Mouse (Mus musculus): Measurements from ENCODE around the gene Ngly1. TPM values are rescaled to one million over a fixed set of nuclear protein-coding genes. Genes with fewer than 3 reads are reported as not detected.

The Ngly1 gene
- polyA plus RNA-seq, 1 experiment from 2014 or later: 30.4 TPM

- Histone ChIP-seq H3K27me3 (ENCODE audit: insufficient read depth, low read length) (no peaks in the 10 kb centered on the region), H3K36me3 (ENCODE audit: insufficient read depth) (peaks cover 17% of the 10 kb centered on the region), H3K4me1 (ENCODE audit: insufficient read depth) (no peaks in the 10 kb centered on the region), H3K9me3 (ENCODE audit: low read depth, low read length) (no peaks in the 10 kb centered on the region), H3K27ac (ENCODE audit: low read depth) (no peak overlapping the region), H3K4me3 (ENCODE audit: low read depth, low read length) (no peak overlapping the region), H3K9ac (no peak overlapping the region), H3K4me2 (no peak overlapping the region)
- DNase-seq (no peak), ATAC-seq (ENCODE audit: insufficient read depth) (no peak)
- WGBS: 73% methylated on average over 6 of the region's 6 CpGs
- TF ChIP-seq CTCF (IDR thresholded peaks at IDR 0.05; ENCODE audit: low read depth): no peak
Measured at GRCm38 (mm10) chr14:16260541-16260940, 11.5 kb downstream of the Ngly1 start.

GRCm38 (mm10) chr14:16261869-16262268, 12.8 kb downstream of the Ngly1 start:
- no peak for ATAC-seq (ENCODE audit: insufficient read depth)
- 62% methylated on average over 3 of the region's 3 CpGs for WGBS
- Histone ChIP-seq H3K4me2 (no peak overlapping the region), H3K4me1 (ENCODE audit: insufficient read depth) (no peaks in the 10 kb centered on the region), H3K9me3 (ENCODE audit: low read depth, low read length) (no peaks in the 10 kb centered on the region), H3K36me3 (ENCODE audit: insufficient read depth) (peaks cover 10% of the 10 kb centered on the region; the same call in 1 of the 2 replicates), H3K27ac (ENCODE audit: low read depth) (no peak overlapping the region), H3K27me3 (ENCODE audit: insufficient read depth, low read length) (no peaks in the 10 kb centered on the region), H3K9ac (no peak overlapping the region), H3K4me3 (ENCODE audit: low read depth, low read length) (no peak overlapping the region)
- TF ChIP-seq CTCF (IDR thresholded peaks at IDR 0.05; ENCODE audit: low read depth): no peak
- no peak for DNase-seq

GRCm38 (mm10) chr14:16267028-16267427, 17.9 kb downstream of the Ngly1 start:
- Histone ChIP-seq H3K4me1 (ENCODE audit: insufficient read depth) (no peaks in the 10 kb centered on the region), H3K9ac (no peak overlapping the region), H3K27me3 (ENCODE audit: insufficient read depth, low read length) (no peaks in the 10 kb centered on the region), H3K4me2 (no peak overlapping the region), H3K36me3 (ENCODE audit: insufficient read depth) (peaks cover 9% of the 10 kb centered on the region; the same call in 1 of the 2 replicates), H3K9me3 (ENCODE audit: low read depth, low read length) (no peaks in the 10 kb centered on the region), H3K4me3 (ENCODE audit: low read depth, low read length) (no peak overlapping the region), H3K27ac (ENCODE audit: low read depth) (no peak overlapping the region)
- no peak for DNase-seq
- no peak for TF ChIP-seq CTCF (IDR thresholded peaks at IDR 0.05; ENCODE audit: low read depth)
- WGBS: 66% methylated on average over 5 of the region's 5 CpGs
- ATAC-seq (ENCODE audit: insufficient read depth): no peak

GRCm38 (mm10) chr14:16269776-16270175, 20.7 kb downstream of the Ngly1 start:
- Histone ChIP-seq H3K4me3 (ENCODE audit: low read depth, low read length) (no peak overlapping the region), H3K4me2 (no peak overlapping the region), H3K4me1 (ENCODE audit: insufficient read depth) (no peaks in the 10 kb centered on the region), H3K9me3 (ENCODE audit: low read depth, low read length) (no peaks in the 10 kb centered on the region), H3K9ac (no peak overlapping the region), H3K27ac (ENCODE audit: low read depth) (no peak overlapping the region), H3K36me3 (ENCODE audit: insufficient read depth) (peaks cover 13% of the 10 kb centered on the region; the same call in 1 of the 2 replicates), H3K27me3 (ENCODE audit: insufficient read depth, low read length) (no peaks in the 10 kb centered on the region)
- ATAC-seq (ENCODE audit: insufficient read depth) (no peak), DNase-seq (no peak)
- WGBS: 95% methylated on average over 2 of the region's 2 CpGs
- TF ChIP-seq CTCF (IDR thresholded peaks at IDR 0.05; ENCODE audit: low read depth): no peak

GRCm38 (mm10) chr14:16273677-16274076, 24.6 kb downstream of the Ngly1 start:
- H3K4me1 ChIP-seq (ENCODE audit: insufficient read depth): no peaks in the 10 kb centered on the region
- DNase-seq (no peak), ATAC-seq (ENCODE audit: insufficient read depth) (no peak)
- no peak overlapping the region for H3K4me2 ChIP-seq
- H3K4me3 ChIP-seq (ENCODE audit: low read depth, low read length): no peak overlapping the region
- peaks cover 13% of the 10 kb centered on the region; the same call in 1 of the 2 replicates for H3K36me3 ChIP-seq (ENCODE audit: insufficient read depth)
- TF ChIP-seq CTCF (IDR thresholded peaks at IDR 0.05; ENCODE audit: low read depth): no peak
- H3K27me3 ChIP-seq (ENCODE audit: insufficient read depth, low read length): no peaks in the 10 kb centered on the region
- H3K27ac ChIP-seq (ENCODE audit: low read depth): no peak overlapping the region
- 79% methylated on average over 3 of the region's 3 CpGs for WGBS
- H3K9ac ChIP-seq: no peak overlapping the region
- no peaks in the 10 kb centered on the region for H3K9me3 ChIP-seq (ENCODE audit: low read depth, low read length)

- H3K4me3 ChIP-seq (ENCODE audit: low read depth, low read length): no peak overlapping the region
- H3K9ac ChIP-seq: no peak overlapping the region
- no peaks in the 10 kb centered on the region for H3K9me3 ChIP-seq (ENCODE audit: low read depth, low read length)
- DNase-seq (no peak), ATAC-seq (ENCODE audit: insufficient read depth) (no peak)
- H3K4me1 ChIP-seq (ENCODE audit: insufficient read depth): no peaks in the 10 kb centered on the region
- no peak overlapping the region for H3K27ac ChIP-seq (ENCODE audit: low read depth)
- no peaks in the 10 kb centered on the region for H3K27me3 ChIP-seq (ENCODE audit: insufficient read depth, low read length)
- no peaks in the 10 kb centered on the region for H3K36me3 ChIP-seq (ENCODE audit: insufficient read depth)
- H3K4me2 ChIP-seq: no peak overlapping the region
- 63% methylated on average over 4 of the region's 4 CpGs for WGBS
- no peak for TF ChIP-seq CTCF (IDR thresholded peaks at IDR 0.05; ENCODE audit: low read depth)
Measured at GRCm38 (mm10) chr14:16279196-16279595, 30.1 kb downstream of the Ngly1 start.

GRCm38 (mm10) chr14:16283966-16284365, 34.9 kb downstream of the Ngly1 start:
- H3K27me3 ChIP-seq (ENCODE audit: insufficient read depth, low read length): no peaks in the 10 kb centered on the region
- H3K9ac ChIP-seq: no peak overlapping the region
- WGBS: 76% methylated on average over 4 of the region's 4 CpGs
- H3K36me3 ChIP-seq (ENCODE audit: insufficient read depth): 0 out of 2 replicates have a peak, but pooled peaks cover under 1% of the 10 kb centered on the region
- H3K4me2 ChIP-seq: no peak overlapping the region
- ATAC-seq (ENCODE audit: insufficient read depth) (no peak), DNase-seq (no peak)
- H3K4me1 ChIP-seq (ENCODE audit: insufficient read depth): no peaks in the 10 kb centered on the region
- no peak overlapping the region for H3K4me3 ChIP-seq (ENCODE audit: low read depth, low read length)
- H3K9me3 ChIP-seq (ENCODE audit: low read depth, low read length): no peaks in the 10 kb centered on the region
- no peak for TF ChIP-seq CTCF (IDR thresholded peaks at IDR 0.05; ENCODE audit: low read depth)
- H3K27ac ChIP-seq (ENCODE audit: low read depth): no peak overlapping the region

- Histone ChIP-seq H3K4me3 (ENCODE audit: low read depth, low read length) (no peak overlapping the region), H3K27me3 (ENCODE audit: insufficient read depth, low read length) (no peaks in the 10 kb centered on the region), H3K4me1 (ENCODE audit: insufficient read depth) (no peaks in the 10 kb centered on the region), H3K36me3 (ENCODE audit: insufficient read depth) (0 out of 2 replicates have a peak, but pooled peaks cover 8% of the 10 kb centered on the region), H3K9ac (no peak overlapping the region), H3K4me2 (no peak overlapping the region), H3K27ac (ENCODE audit: low read depth) (no peak overlapping the region), H3K9me3 (ENCODE audit: low read depth, low read length) (no peaks in the 10 kb centered on the region)
- 36% methylated on average over 1 of the region's 1 CpGs for WGBS
- no peak for TF ChIP-seq CTCF (IDR thresholded peaks at IDR 0.05; ENCODE audit: low read depth)
- DNase-seq (no peak), ATAC-seq (ENCODE audit: insufficient read depth) (no peak)
Measured at GRCm38 (mm10) chr14:16292371-16292770, 43.3 kb downstream of the Ngly1 start.

Measured in lung, embryonic 14.5 days (tissue).